Mouse (Mus musculus) megakaryocyte, embryonic 14.5 days (primary cell): ENCODE results near the gene Rras.

Source experiments
- FLI1 ChIP-seq: IDR thresholded peaks from 2 replicates; pipeline ENCODE4 v1.6.1; 2012; ENCODE audit warnings: low read length, inconsistent platforms, mixed read lengths
- GATA1 ChIP-seq: IDR thresholded peaks from 3 replicates; pipeline ENCODE4 v1.6.1; 2012; ENCODE audit warnings: mixed read lengths, low read length, inconsistent platforms, borderline replicate concordance

DNA sequence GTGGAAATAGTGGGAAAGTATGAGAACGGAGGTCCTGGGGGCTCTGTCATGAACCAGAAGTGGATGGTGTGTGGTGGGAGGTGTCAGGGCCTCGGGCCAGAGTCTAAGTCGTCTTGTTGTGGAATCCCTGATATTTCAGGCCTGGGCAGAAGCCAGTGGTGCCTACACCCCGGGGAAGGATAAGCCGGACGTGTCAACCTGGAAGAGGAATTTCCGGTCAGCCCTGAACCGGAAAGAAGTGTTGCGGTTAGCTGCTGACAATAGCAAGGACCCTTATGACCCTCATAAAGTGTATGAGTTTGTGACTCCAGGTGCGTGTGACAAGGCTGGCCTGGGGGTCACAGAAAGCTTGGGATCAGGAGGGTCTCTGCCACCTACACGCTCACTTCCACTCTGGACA is 18.0 kb upstream of the Rras start:
- TF ChIP-seq GATA1 (no peak), FLI1 (no peak)
